Mouse (Mus musculus) spleen, adult 2 months (tissue): Measurements from ENCODE around the gene Naip2. TPM values are rescaled to one million over a fixed set of nuclear protein-coding genes. Genes with fewer than 3 reads are reported as not detected.
"Not testable (repeated sequence)": the region's sequence is repeated elsewhere in the genome, so short reads cannot be mapped to it uniquely, and the experiment has no call there.

Source experiments
- DNase-seq, 2 experiments: peaks; one replicate each; pipeline versions ENCODE4 v3.0.0 to v3.0.0-alpha.2; 2012 to 2021; ENCODE audit warnings: low spot score in 2 of 2, low read depth in 1 of 2
- H3K27ac ChIP-seq: fragments of 200-500 bp; 2 replicates; pipeline ENCODE4 v1.5.1; 2012; ENCODE audit warnings: low read length, inconsistent platforms; ENCODE audit not compliant: insufficient read depth
- H3K27me3 ChIP-seq: fragments of 200-500 bp; 2 replicates; pipeline ENCODE4 v1.6.1; 2012; ENCODE audit warnings: mild to moderate bottlenecking, moderate library complexity, low read length, inconsistent platforms; ENCODE audit not compliant: control insufficient read depth, insufficient read depth
- H3K36me3 ChIP-seq: fragments of 200-500 bp; 2 replicates; pipeline ENCODE4 v1.6.1; 2012; ENCODE audit warnings: mild to moderate bottlenecking, low read length, inconsistent platforms; ENCODE audit not compliant: control insufficient read depth, insufficient read depth
- H3K4me1 ChIP-seq: fragments of 200-500 bp; 2 replicates; pipeline ENCODE4 v1.6.1; 2011; ENCODE audit warnings: inconsistent platforms; ENCODE audit not compliant: control insufficient read depth, insufficient read depth, insufficient read length
- H3K4me3 ChIP-seq: fragments of 200-500 bp; 2 replicates; pipeline ENCODE4 v1.5.1; 2011; ENCODE audit warnings: mild to moderate bottlenecking, inconsistent platforms; ENCODE audit not compliant: insufficient read depth, insufficient read length; ENCODE audit errors: extremely low read depth
- CTCF ChIP-seq: fragments of 200-500 bp; IDR thresholded peaks from 2 replicates; pipeline ENCODE4 v1.5.1; 2011; ENCODE audit warnings: mild to moderate bottlenecking, inconsistent platforms; ENCODE audit not compliant: insufficient read depth, insufficient read length, insufficient replicate concordance; ENCODE audit errors: extremely low read depth
- POLR2A ChIP-seq: fragments of 200-500 bp; IDR thresholded peaks from 2 replicates; pipeline ENCODE4 v1.6.1; 2011; ENCODE audit warnings: low read depth, low read length, inconsistent platforms
- WGBS: fragments of 180-500 bp; shearing (Covaris S2); methylation state at CpG from one replicate; pipeline ENCODE4 v1.1.7; 2018; 5-methylcytosine and 5-hydroxymethylcytosine counted together
- polyA plus RNA-seq: library from polyadenylated mRNA; depleted of rRNA; stranded (reverse); fragments of >200 nt; gene quantifications from 2 replicates; pipeline ENCODE4 v1.2.3, GENCODE M21; 2012; rRNA removed

Naip2 gene
- 2.9 and 3.2 TPM in 2 replicates for polyA plus RNA-seq

DNA sequence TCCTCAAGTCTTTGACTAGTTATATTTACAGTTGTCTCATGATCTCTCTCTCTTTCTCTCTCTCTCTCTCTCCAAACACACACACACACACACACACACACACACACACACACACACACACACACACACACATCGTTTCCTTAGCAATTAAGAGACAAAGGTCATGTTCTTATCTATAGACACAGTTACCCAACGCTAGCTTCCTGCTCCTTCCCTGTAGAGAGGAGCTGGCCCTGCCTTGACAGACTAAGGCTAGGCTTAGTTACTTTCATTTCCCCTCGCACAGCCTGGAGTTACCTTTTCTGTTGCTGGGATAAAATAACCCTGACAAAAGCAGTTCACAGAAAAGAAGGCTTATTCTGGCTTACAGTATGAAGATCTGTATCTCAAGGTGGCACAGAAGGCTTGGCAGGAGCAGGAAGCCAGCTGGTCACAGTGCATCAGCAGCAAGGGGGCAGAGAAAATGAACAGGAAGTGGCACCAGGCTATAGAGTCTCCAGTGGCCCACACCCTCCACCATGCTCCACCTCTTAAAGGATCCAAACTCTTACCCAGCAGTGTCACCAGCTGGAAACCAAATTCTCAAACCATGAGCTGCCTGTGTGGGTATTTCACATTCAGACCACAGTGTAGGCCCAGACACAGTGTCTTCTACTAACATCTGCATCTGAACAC is at the start of gene Naip2:
TSS of gene Naip2 (minus strand) at position 434 of the 675 bp plus-strand sequence.
- peak in 1 of 2 experiments; percentile 6 for DNase-seq
- not testable (repeated sequence) for H3K36me3 ChIP-seq, H3K4me1 ChIP-seq, H3K27me3 ChIP-seq
- H3K4me3 ChIP-seq = peak within 1 kb of the TSS; percentile 23
- 9% methylated on average over 3 of the region's 3 CpGs for WGBS
- H3K27ac ChIP-seq = 0 out of 2 replicates have a peak within 1 kb of the TSS, but pooled peaks have one; percentile 3

DNA sequence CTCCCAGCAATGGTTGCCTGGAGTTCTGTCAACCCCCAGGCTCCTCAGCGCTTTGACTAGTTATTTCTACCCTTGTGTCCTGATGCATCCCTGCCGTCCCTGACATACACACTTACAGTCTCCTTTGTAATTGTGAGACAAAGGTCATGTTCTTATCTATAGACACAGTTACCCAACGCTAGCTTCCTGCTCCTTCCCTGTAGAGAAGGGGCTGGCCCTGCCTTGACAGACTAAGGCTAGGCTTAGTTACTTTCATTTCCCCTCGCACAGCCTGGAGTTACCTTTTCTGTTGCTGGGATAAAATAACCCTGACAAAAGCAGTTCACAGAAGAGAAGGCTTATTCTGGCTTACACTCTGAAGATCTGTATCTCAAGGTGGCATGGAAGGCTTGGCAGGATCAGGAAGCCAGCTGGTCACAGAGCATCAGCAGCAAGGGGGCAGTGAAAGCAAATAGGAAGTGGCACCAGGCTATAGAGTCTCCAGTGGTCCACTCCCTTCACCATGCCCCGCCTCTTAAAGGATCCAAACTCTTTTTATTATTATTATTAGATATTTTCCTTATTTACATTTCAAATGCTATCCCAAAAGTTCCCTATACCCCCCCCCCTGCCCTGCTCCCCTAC is 45.1 kb upstream of the Naip2 start:
- H3K4me1 ChIP-seq, H3K27ac ChIP-seq, H3K27me3 ChIP-seq, DNase-seq, H3K36me3 ChIP-seq: not testable (repeated sequence)
- H3K4me3 ChIP-seq = peak overlapping the region; percentile 61
- 23% methylated on average over 5 of the region's 5 CpGs for WGBS

DNA sequence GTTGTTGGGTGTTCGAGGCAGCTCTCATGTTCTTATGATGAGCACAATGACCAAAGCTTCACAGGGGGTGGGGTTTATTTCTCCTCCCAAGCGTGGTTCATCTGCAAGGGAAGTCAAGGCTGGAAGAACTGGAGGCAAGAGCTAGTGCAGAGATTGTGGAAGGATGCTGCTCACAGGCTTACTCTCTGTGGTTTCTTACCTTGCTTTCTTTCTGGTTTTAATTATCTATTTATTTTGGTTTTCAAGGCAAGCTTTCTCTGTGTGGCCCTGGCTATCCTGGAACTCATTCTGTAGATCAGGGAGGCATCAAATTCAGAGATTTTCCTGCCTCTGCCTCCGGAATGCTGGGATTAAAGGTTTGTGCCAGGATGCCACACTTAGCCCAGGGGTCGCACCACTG is 44.3 kb upstream of the Naip2 start, which contains the start of gene Naip5:
TSS of gene Naip5 (minus strand) at position 101 of the 400 bp plus-strand sequence.
- 88% methylated on average over 4 of the region's 4 CpGs for WGBS
- DNase-seq, H3K36me3 ChIP-seq, H3K27me3 ChIP-seq, H3K4me1 ChIP-seq, H3K27ac ChIP-seq: not testable (repeated sequence)
- peak within 1 kb of the TSS; percentile 61 for H3K4me3 ChIP-seq

DNA sequence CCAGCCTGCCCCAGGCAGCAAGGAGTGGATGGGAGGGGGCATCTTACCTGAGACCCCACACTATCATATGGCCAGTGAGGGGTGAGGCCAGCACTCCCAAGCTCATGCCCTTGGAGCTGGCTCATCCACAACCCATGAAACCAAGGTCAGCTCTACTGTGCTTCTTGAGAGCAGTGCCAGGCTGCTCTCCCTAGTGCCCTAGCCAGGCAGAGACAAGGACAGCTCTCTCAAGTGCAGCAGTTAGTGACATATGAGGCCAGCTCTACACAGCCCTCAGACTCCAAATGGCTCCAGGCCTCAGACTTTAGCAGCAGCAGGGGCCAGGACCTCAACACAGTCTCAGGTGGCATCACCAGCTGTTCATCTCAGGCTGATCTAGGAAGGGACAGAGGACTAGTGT is 41.8 kb upstream of the Naip2 start:
- no peak for TF ChIP-seq CTCF
- TF ChIP-seq POLR2A = no peak
- no peaks in the 10 kb centered on the region for H3K36me3 ChIP-seq
- no peak for DNase-seq
- no peaks in the 10 kb centered on the region for H3K4me1 ChIP-seq
- no peak overlapping the region for H3K27ac ChIP-seq
- no peak overlapping the region for H3K4me3 ChIP-seq
- H3K27me3 ChIP-seq = no peaks in the 10 kb centered on the region

DNA sequence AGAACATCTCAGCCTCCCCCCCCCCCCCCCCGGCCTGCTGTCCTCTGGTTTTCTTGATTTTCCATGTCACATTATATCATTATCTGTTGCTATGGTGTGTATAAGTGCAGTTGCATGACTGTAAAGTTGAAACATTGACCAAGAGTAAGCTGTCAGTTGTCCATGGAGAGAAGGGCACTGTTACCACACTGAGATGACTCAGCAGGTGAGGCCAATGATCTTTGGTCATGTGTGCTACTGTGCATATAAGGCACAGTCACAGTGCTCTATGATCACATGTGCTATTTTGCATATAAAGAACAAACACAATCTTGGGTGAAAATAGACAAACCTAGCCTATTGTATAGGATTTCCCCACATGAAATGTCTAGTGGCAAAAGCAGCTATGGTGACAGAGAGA is 11.8 kb upstream of the Naip2 start:
- not testable (repeated sequence) for DNase-seq, H3K27me3 ChIP-seq
- WGBS = 91% methylated on average over 1 of the region's 1 CpGs

DNA sequence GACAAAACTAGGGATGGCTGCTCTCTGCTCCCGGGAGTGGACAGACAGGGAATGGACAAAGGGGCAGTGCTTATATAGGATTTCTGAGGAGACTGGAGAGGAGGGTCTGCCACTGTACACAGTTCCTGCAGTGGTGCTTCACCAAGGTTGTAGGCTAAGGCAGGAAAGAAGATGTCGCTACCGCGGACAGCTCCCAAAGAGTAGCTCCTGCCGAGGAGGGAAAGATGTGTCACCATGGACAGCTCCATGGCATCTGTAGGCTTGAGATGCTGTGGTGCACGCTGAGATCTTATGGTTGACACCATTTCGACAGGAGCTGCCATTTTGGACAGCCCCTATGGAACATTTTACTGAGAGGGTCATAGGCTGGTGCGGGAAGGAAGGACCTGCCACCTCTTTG is 8.6 kb upstream of the Naip2 start:
- 33% methylated on average over 8 of the region's 8 CpGs for WGBS
- no peaks in the 10 kb centered on the region for H3K27me3 ChIP-seq
- no peak overlapping the region for H3K27ac ChIP-seq
- DNase-seq = peak in 1 of 2 experiments; percentile 4
- TF ChIP-seq POLR2A = no peak
- no peak for TF ChIP-seq CTCF
- H3K4me1 ChIP-seq = no peaks in the 10 kb centered on the region
- H3K36me3 ChIP-seq = no peaks in the 10 kb centered on the region
- H3K4me3 ChIP-seq = no peak overlapping the region

More for the DNA sequence above, 11.8 kb upstream of the Naip2 start:
- not testable (repeated sequence) for H3K4me1 ChIP-seq, H3K36me3 ChIP-seq, H3K27ac ChIP-seq, H3K4me3 ChIP-seq

DNA sequence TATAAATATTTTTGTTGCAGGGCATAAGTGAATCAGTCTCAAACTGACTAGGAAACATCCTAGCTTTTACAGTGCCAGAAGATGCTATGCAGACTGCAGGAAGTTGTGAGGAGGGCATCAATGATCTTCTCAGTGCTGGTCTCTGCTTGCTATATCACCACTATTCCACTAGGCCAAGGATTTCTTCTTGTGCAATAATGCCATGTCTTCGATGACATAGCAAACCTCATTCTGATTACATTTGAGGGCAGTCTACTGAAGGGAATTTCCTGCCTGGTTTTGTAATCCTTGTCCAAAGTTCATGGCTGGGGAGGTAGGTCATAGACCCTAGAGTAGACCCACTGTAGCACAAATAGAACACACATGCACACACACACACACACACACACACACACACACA is 1.4 kb upstream of the Naip2 start:
- Histone ChIP-seq H3K4me1 (no peaks in the 10 kb centered on the region), H3K36me3 (no peaks in the 10 kb centered on the region), H3K4me3 (no peak overlapping the region), H3K27ac (no peak overlapping the region), H3K27me3 (no peaks in the 10 kb centered on the region)
- no peak for DNase-seq
- WGBS = 68% methylated on average over 1 of the region's 1 CpGs
- TF ChIP-seq CTCF (no peak), POLR2A (no peak)

DNA sequence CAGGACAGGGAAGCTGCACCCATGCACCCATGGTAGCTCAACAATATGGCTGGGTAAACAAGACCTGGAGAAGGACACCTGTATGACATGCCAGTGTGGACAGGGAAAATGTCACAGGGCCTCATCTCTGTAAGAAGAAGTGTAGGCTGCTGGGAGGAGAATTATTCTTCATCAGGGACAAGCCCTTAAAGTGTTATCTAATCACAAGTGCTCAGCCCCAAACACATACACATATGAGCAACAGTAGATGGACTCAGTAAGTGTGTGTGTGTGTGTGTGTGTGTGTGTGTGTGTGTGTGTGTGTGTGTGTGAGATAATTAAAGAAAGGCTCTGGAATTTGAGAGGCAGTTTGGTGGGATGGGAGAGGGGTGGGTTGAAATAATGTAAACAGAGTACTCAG is 1.1 kb downstream of the Naip2 start:
- no peaks in the 10 kb centered on the region for H3K27me3 ChIP-seq
- H3K27ac ChIP-seq = no peak overlapping the region
- TF ChIP-seq POLR2A = no peak
- TF ChIP-seq CTCF = no peak
- no peaks in the 10 kb centered on the region for H3K4me1 ChIP-seq
- no peak for DNase-seq
- H3K36me3 ChIP-seq = no peaks in the 10 kb centered on the region
- no peak overlapping the region for H3K4me3 ChIP-seq
